Mouse (Mus musculus) spleen, postnatal 14 days (tissue): ENCODE results near the gene Vmn1r100.
"Not testable (repeated sequence)": the region's sequence is repeated elsewhere in the genome, so short reads cannot be mapped to it uniquely, and the experiment has no call there.

Experiments
- DNase-seq, 2 experiments: peaks; one replicate each; pipeline ENCODE4 v3.0.0; 2021 to 2022; ENCODE audit warnings: low spot score in 2 of 2

Gene Vmn1r100

GRCm38 (mm10) chr7:20417642-20418041 is at the start of gene Vmn1r100:
Gene Vmn1r100 (plus strand): TSS chr7:20417942.
- not testable (repeated sequence) for DNase-seq

- DNase-seq = not testable (repeated sequence)
These were observed 42.4 kb upstream of the Vmn1r100 start, which contains the start of gene Gm5728 for GRCm38 (mm10) chr7:20375310-20375709. Gene Gm5728 (minus strand): TSS chr7:20375410.

GRCm38 (mm10) chr7:20442493-20442892 is 24.8 kb downstream of the Vmn1r100 start, which contains the start of gene Vmn1r101:
Gene Vmn1r101 (minus strand): TSS chr7:20442593.
- not testable (repeated sequence) for DNase-seq
